Mouse (Mus musculus): Measurements from ENCODE around the gene Foxred1. TPM values are rescaled to one million over a fixed set of nuclear protein-coding genes. Genes with fewer than 3 reads are reported as not detected.
A peak's percentile ranks its signal among the peaks of the same experiment; 100 is the strongest.

Foxred1 gene
- polyA plus RNA-seq, 1 experiment = 16.6 TPM

DNA sequence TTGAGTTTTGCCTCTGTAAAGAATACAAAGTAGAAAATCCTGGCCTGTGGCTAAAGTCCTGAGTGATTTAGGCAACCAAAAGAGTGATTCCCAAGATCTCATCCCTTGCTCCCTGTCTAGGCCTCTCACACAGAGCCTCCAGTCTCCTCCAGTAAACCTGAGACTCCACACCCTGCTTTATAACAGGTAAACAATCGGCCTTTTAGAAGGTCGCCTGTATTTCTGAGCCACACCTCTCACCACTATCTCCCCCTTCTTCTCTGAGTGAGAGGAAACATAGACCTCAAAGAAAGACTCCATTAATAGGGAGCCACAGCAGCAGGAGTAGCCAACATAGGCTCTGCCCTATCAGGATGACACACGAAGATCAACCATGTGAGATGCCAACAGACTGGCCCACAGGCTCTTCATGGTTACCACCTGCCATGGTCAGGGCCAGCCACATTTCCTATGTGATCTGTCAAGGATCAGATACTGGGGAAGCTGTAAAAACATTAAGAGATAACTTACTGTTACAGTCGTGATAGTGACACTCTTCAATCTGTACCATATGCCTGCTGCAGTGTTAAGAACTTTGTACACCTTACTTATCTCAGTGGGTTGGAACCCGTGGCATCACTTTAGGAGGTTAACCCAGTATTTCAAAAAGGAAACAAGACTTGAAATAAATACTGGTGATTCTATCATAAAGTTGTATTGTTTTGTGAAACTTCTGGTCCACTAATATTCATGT lies 46.5 kb downstream of the Foxred1 start:
- Histone ChIP-seq H3K27me3 (ENCODE audit: control insufficient read depth, insufficient read depth, low read length) (no peaks in the 10 kb centered on the region), H3K27ac (ENCODE audit: insufficient read depth, low read length) (no peak overlapping the region), H3K4me3 (ENCODE audit: extremely low read depth, insufficient read depth, insufficient read length) (no peak overlapping the region), H3K4me1 (ENCODE audit: control insufficient read depth, insufficient read depth, insufficient read length) (no peaks in the 10 kb centered on the region; the same call in 1 of the 2 replicates), H3K36me3 (ENCODE audit: control insufficient read depth, insufficient read depth, low read length) (peaks cover 4% of the 10 kb centered on the region; the same call in 1 of the 2 replicates)
- WGBS = 77% methylated on average over 5 of the region's 5 CpGs
- DNase-seq (ENCODE audit: low read depth in 1 of 2, low spot score in 2 of 2) = no peak
- TF ChIP-seq POLR2A (IDR thresholded peaks at IDR 0.05; ENCODE audit: low read depth, low read length) (no peak), CTCF (IDR thresholded peaks at IDR 0.05; ENCODE audit: extremely low read depth, insufficient read depth, insufficient read length, insufficient replicate concordance) (no peak)

DNA sequence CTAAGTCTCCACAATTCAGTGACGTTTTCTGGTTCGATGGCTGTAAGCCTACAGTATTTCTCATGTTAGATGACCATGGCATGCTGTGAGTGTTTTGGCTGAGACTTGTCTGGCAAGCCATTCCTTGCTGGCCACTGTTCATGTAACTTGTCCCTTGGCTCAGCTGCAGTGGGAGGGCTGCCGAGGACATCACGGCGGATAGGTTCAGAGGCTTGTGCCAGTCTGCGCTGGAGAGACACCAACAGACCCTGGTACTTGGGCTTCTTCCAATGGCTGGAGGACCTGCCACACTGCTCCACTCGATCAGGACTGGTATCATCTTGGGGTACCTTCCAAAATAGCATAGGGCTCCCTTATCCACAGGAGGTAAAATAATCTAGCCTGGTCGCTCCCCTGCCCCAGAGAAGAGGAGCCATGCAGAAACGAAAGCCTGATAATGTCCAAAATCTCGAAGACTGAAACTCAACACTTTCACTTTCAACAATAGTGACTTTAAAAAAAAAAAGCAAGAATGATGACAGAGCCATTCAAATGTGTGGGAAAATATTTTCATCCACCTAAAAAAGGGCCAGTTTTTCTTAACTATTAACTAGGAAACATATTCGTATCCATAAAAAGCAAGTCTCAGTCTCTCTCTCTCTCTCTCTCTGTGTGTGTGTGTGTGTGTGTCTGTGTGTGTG lies 47.7 kb downstream of the Foxred1 start:
- no peak overlapping the region for H3K4me3 ChIP-seq (ENCODE audit: extremely low read depth, insufficient read depth, insufficient read length)
- no peaks in the 10 kb centered on the region; the same call in 1 of the 2 replicates for H3K4me1 ChIP-seq (ENCODE audit: control insufficient read depth, insufficient read depth, insufficient read length)
- TF ChIP-seq CTCF (IDR thresholded peaks at IDR 0.05; ENCODE audit: extremely low read depth, insufficient read depth, insufficient read length, insufficient replicate concordance) = no peak
- no peak for TF ChIP-seq POLR2A (IDR thresholded peaks at IDR 0.05; ENCODE audit: low read depth, low read length)
- H3K27ac ChIP-seq (ENCODE audit: insufficient read depth, low read length) = peak overlapping the region; percentile 38; the same call in 1 of the 2 replicates
- no peaks in the 10 kb centered on the region for H3K27me3 ChIP-seq (ENCODE audit: control insufficient read depth, insufficient read depth, low read length)
- no peak for DNase-seq (ENCODE audit: low read depth in 1 of 2, low spot score in 2 of 2)
- peaks cover 3% of the 10 kb centered on the region; the same call in 1 of the 2 replicates for H3K36me3 ChIP-seq (ENCODE audit: control insufficient read depth, insufficient read depth, low read length)
- WGBS = 77% methylated on average over 11 of the region's 11 CpGs

DNA sequence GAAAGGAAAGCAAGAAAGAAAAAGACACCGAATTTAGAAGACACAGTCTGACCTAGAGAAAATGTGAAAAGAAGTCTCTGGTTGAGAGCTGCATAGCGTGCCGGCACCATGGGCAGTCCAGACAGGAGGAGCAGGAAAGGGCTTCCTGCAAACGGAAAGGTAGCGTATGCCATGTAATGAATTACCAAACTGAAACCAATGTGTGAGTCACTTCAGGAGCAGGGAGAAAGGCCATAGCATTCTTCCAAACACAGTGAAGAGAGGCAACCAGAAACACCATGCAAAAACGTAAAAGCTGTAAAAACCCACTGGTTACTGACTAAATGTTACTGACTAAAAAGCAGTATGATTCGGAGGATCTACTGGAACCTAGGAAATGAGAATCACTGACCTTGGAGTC lies 49.1 kb downstream of the Foxred1 start:
- no peak for DNase-seq (ENCODE audit: low read depth in 1 of 2, low spot score in 2 of 2)
- 94% methylated on average over 7 of the region's 7 CpGs for WGBS
- Histone ChIP-seq H3K4me1 (ENCODE audit: control insufficient read depth, insufficient read depth, insufficient read length) (no peaks in the 10 kb centered on the region; the same call in 1 of the 2 replicates), H3K27ac (ENCODE audit: insufficient read depth, low read length) (no peak overlapping the region), H3K36me3 (ENCODE audit: control insufficient read depth, insufficient read depth, low read length) (peaks cover 3% of the 10 kb centered on the region; the same call in 1 of the 2 replicates), H3K4me3 (ENCODE audit: extremely low read depth, insufficient read depth, insufficient read length) (no peak overlapping the region), H3K27me3 (ENCODE audit: control insufficient read depth, insufficient read depth, low read length) (no peaks in the 10 kb centered on the region)
- TF ChIP-seq CTCF (IDR thresholded peaks at IDR 0.05; ENCODE audit: extremely low read depth, insufficient read depth, insufficient read length, insufficient replicate concordance) (no peak), POLR2A (IDR thresholded peaks at IDR 0.05; ENCODE audit: low read depth, low read length) (no peak)

DNA sequence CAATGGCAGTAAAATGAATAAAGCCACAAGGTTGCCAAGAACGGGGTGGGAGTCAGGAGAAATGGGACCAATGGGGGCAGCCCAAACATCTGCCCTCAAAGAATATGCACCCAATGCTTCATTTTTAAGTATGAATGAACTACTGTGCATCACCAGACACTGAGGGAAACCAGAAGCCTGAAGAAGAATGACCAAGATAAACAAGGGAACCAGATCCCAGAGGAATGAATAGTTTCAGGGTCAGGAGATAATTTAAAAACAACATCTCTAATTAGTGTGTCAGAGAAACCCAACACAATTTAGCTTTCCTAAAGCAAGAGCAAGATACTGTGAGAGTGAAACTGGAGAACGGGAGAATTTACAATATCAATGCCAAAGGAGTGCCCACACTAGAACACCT lies 50.2 kb downstream of the Foxred1 start:
- no peaks in the 10 kb centered on the region; the same call in 1 of the 2 replicates for H3K4me1 ChIP-seq (ENCODE audit: control insufficient read depth, insufficient read depth, insufficient read length)
- H3K4me3 ChIP-seq (ENCODE audit: extremely low read depth, insufficient read depth, insufficient read length) = no peak overlapping the region
- H3K36me3 ChIP-seq (ENCODE audit: control insufficient read depth, insufficient read depth, low read length) = peaks cover 3% of the 10 kb centered on the region; the same call in 1 of the 2 replicates
- no peak for DNase-seq (ENCODE audit: low read depth in 1 of 2, low spot score in 2 of 2)
- H3K27me3 ChIP-seq (ENCODE audit: control insufficient read depth, insufficient read depth, low read length) = no peaks in the 10 kb centered on the region
- TF ChIP-seq POLR2A (IDR thresholded peaks at IDR 0.05; ENCODE audit: low read depth, low read length) (no peak), CTCF (IDR thresholded peaks at IDR 0.05; ENCODE audit: extremely low read depth, insufficient read depth, insufficient read length, insufficient replicate concordance) (no peak)
- 96% methylated on average over 2 of the region's 2 CpGs for WGBS
- no peak overlapping the region for H3K27ac ChIP-seq (ENCODE audit: insufficient read depth, low read length)

DNA sequence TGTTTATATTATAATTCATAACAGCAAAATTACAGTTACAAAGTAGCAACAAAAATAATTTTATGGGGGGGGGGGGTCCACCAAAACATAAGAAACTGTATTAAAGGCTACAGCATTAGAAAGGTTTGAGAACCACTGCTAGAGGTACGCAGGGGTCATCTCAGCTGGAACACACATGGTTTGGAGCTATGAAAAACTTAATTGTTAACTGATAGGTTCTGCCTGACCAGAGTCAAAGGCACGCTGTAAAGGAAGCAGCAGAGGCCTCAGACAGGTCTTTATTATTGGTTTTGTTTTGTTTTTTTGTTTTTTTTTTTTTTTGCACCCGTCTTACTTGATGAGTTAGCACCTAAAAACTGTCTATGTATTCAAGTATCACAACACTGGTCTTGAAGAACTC lies 52.4 kb downstream of the Foxred1 start:
- Histone ChIP-seq H3K4me1 (ENCODE audit: control insufficient read depth, insufficient read depth, insufficient read length) (no peaks in the 10 kb centered on the region), H3K27ac (ENCODE audit: insufficient read depth, low read length) (no peak overlapping the region), H3K27me3 (ENCODE audit: control insufficient read depth, insufficient read depth, low read length) (no peaks in the 10 kb centered on the region), H3K4me3 (ENCODE audit: extremely low read depth, insufficient read depth, insufficient read length) (no peak overlapping the region), H3K36me3 (ENCODE audit: control insufficient read depth, insufficient read depth, low read length) (peaks cover 3% of the 10 kb centered on the region; the same call in 1 of the 2 replicates)
- DNase-seq (ENCODE audit: low read depth in 1 of 2, low spot score in 2 of 2) = no peak
- WGBS = 97% methylated on average over 3 of the region's 3 CpGs
- TF ChIP-seq POLR2A (IDR thresholded peaks at IDR 0.05; ENCODE audit: low read depth, low read length) (no peak), CTCF (IDR thresholded peaks at IDR 0.05; ENCODE audit: extremely low read depth, insufficient read depth, insufficient read length, insufficient replicate concordance) (no peak)

DNA sequence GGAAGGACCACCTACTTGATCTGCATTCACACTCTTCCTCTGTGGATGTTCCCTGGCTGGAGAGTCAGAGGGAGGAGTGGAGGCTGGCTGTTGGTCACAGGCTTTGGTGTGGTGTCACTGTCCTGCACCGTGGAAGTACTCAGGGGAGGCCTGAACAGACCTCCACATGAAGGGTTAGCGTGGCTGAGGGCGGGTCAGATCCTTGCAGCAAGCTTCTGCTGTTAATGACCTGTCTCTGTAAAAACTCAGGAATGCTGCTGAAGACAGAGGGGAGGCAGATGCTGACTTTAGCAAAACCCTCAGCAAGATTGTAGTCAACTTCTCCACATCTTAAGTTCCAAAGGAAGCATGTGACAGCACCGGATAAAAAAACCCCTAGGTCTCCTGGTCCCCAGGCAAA lies 54.0 kb downstream of the Foxred1 start:
- 86% methylated on average over 4 of the region's 4 CpGs for WGBS
- Histone ChIP-seq H3K4me3 (ENCODE audit: extremely low read depth, insufficient read depth, insufficient read length) (no peak overlapping the region), H3K4me1 (ENCODE audit: control insufficient read depth, insufficient read depth, insufficient read length) (no peaks in the 10 kb centered on the region), H3K27ac (ENCODE audit: insufficient read depth, low read length) (no peak overlapping the region), H3K36me3 (ENCODE audit: control insufficient read depth, insufficient read depth, low read length) (no peaks in the 10 kb centered on the region), H3K27me3 (ENCODE audit: control insufficient read depth, insufficient read depth, low read length) (no peaks in the 10 kb centered on the region)
- TF ChIP-seq CTCF (IDR thresholded peaks at IDR 0.05; ENCODE audit: extremely low read depth, insufficient read depth, insufficient read length, insufficient replicate concordance) = no peak
- no peak for TF ChIP-seq POLR2A (IDR thresholded peaks at IDR 0.05; ENCODE audit: low read depth, low read length)
- no peak for DNase-seq (ENCODE audit: low read depth in 1 of 2, low spot score in 2 of 2)

Data from spleen, adult 2 months (tissue).